Mouse (Mus musculus) naive thymus-derived CD4-positive, alpha-beta T cell, adult 2 months (primary cell): ENCODE data around the gene Abcf2.

Source experiments
- DNase-seq: peaks from one replicate; pipeline ENCODE4 v3.0.0-alpha.2; 2011; ENCODE audit warnings: low read depth

Abcf2 gene

DNA sequence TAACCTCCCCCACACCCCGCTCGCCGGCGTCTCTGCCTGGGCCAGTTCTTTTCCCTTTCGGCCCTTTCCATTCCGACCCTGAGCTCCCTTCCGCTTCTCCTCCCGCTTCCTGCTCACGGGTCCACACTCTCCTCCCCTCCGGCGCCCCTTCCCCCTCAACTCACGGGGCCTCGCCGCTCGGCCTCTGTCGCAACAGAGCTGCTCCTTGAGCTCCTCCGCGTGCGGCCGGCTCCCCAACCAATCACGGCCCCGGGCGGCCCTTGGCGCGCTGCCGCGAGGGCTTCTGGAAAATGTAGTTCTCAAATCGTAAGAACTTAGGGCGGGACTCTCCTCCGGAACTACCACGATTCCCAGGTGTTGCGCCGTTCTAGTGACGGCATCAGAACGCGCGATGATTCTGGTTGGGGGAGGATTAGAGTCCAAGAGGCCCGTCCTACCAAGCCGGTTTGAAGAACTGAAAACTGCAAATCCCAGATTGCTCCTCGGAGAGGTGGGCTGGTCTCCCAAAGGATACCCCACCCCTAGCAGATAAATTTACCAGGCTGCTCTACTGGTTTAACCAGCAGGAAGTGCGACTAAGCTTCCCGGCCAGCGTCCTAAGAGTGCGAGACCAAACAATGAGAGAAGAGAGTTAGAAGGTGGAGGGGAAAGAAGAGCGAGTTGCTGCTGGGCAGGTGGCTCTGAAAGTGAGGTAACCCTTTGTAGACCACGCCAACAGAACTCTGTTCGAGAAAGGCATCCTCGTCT lies at the start of gene Abcf2:
TSS of gene Abcf2 (minus strand) at position 285 of the 747 bp plus-strand sequence.
- DNase-seq: peak; percentile 99

DNA sequence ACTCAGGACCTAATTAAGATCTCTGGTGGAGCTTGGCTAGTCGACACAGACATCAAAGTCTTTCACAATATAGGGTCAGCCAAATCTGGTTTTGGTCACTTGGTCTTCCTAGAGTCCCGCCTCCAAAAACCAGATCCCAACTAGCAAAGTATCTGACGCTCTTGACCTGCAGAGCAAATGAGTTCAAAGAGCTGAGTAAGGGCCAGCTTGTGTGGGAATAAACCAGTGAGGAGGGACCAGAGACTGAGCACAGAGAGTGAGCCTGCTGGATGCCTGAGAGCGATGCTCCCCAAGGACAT lies 47.5 kb upstream of the Abcf2 start:
- no peak for DNase-seq

DNA sequence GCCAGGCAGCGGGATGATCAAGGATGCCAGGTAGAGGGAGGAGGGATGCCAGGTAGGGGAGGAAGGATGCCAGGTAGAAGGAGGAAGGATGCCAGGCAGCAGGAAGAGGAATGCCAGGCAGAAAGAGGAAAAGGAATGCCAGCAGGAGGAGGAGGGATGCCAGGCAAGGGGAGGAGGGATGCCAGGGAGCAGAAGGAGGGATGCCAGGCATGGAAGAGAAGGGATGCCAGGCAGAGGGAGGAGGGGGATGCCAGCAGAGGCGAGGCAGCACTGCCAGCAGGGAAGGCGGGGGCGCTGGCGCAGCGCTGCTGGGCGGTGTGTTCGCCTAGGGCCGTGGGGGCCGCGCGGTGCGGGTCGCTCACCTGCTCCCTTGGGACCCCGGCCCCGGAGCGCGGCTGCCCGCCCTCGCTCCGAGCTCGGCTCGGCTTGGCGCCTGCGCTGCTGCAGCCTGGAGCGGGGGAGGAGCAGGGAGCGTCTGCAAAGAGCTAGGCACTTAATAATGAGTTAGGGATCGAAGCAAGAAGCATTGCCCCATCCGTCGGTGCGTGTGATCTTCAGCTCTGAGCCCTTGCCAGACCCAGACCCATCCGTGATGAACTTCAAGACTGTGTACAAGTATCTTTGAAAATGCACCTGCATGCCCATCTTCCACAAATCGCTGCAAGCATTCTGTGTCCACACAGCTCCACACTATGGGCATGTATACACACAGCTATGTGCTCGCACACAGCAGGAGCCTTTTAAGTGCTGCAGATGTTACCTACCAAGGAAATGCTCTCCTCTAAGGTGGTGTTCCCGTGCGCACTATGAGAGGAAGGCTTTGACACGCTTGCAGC lies 46.9 kb upstream of the Abcf2 start, which contains the start of gene Smarcd3:
TSS of gene Smarcd3 (minus strand) at position 426 of the 836 bp plus-strand sequence.
- no peak for DNase-seq

DNA sequence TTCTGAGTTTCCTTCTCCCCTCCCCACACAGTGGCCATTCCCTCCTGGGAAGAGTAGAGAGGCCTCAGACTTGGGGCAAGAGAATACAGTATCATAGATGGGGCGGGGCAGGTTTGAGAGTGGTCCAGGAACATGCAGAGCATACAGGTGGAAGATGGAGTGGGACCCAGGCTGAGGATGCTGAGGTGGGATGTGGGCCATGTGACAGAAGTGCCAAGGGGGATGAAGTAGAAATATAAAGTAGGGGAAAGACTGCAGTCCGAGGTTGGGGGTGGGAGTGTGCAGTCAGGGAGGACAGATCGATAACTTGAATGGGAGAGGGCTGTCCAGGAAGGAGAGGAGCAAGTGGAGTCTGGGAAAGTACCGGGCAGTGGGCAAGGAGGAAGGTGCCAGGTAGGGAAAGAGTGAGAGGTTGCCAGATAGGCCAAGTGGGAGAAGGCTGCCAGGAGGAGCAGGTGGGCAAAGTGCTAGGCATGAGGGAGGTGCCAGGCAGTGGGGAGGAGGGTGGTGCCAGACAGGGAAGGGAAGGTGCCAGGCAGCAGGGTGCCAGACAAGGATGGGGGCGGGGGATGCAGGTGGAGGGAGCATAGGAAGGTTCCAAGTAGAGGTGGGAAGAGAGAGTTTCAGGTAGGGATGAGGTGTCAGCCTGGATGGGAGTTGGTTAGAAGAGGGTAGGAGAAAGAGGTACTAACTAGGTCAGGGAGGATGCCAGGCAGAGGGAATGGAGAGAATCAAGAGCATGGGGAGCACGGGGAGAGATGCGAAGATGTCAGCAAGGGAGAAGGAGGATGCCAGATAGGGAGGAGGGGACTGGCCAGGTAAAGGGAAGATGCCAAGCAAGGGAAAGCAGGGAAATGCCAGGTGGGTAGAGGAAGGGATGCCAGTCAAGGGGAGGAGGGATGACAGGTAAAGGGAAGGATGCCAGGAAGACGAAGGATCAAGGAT lies 46.0 kb upstream of the Abcf2 start:
- DNase-seq: no peak

DNA sequence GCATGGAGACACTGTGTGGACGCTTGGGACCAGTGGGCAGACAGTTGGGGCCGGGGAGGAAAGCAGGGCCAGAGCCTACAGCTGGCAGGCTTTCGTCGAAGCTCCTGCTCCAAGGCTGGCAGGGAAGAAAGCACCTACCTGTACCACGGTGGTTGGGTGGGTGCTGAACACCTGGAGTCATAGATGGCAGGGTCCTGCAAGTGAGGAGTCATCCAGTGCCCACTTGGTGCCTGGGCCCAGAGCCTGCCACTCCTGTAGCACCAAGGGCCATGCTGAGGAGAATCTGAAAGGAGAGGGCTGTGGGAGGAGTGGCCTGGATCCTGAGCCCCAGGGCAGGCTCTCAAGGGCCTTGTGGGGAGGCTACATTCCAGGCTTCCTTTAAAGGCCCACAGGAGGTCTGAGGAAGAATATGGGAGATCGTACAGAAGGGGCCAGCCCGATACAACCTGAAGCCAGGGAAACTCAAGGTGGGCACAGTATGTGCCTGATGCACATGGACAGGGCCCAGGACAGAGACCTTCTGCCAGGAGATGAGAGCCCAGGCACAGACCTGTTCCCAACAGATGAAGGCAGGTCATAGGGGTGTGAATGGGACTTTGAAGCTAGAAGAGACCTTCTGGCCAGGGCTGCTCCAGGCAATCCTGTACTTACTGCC lies 45.2 kb upstream of the Abcf2 start:
- DNase-seq: no peak

DNA sequence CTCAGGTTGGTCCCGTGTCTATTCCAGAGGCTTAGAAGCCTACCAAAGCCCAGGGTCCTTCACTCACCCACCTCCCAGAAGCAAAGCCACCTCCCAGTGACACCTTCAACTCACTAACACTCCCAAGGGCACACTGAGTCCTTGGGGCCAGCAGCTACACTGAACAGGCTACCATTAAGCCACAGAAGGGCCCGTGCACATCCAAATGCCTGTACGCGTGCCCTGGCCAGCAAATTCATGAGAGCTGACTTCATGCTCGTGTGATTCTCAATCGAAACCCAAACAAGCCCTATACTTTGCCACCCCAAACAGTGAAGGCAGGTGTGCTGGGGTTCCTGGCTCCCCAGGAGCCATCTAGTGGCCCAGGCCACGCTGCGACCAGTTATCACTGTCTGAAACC lies 43.4 kb upstream of the Abcf2 start:
- no peak for DNase-seq

DNA sequence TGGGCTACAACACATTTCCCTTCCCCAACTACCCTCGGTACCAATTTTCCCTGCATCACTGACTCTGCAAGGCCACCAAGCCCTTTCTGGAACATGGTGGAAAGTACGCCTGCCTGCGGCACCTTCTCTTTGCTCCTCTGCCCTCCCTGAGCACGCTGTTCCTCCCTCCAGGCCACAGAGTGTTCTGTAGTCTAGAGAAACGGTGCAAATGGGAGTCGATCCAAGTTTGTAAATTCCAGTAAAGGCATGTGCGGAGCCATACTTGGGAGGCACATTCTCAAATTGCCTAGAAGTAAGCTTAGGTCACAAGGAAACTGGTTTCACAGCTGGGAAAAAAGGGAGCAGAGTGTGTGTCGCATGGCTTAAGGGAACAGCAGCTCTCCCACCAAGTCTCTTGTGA lies 42.8 kb upstream of the Abcf2 start:
- no peak for DNase-seq

DNA sequence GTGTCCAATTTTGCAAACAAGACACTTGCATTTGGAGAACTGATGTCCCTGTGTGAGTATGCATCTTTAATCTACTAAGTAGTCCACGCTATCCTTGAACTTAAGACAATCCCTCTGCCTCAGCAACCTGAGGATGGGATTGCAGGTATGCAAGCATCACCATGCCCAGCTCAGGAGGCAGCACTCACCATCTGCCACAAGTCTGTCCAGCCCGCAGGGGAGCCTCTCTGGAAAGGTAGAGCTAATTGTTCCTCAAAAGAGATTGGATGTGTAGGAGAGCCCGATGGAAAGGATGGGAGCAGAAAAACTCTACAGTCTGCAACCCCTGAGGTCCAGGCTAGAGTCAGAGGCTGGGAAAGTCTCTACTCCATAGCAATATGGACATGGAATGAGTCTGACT lies 41.7 kb upstream of the Abcf2 start:
- DNase-seq: no peak

DNA sequence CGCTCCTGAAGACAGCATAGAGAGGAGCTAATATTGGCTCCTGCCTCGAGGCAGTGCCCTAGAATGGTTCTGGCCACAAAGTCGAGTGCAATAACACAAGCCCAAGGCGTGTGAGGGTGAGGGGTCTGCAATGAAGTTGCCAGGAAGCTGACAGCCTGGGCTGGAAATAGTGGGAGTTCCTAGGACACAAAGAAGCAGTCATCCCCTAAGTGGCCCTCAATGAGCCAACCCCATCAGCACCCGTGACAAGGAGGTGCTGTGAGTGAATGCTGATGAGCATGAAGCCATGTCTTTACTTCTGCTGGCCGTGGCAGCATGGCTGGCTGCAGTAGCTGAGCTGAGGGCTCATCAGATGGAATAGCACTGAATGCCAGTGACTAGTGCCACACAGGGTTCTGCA lies 37.8 kb upstream of the Abcf2 start:
- no peak for DNase-seq

DNA sequence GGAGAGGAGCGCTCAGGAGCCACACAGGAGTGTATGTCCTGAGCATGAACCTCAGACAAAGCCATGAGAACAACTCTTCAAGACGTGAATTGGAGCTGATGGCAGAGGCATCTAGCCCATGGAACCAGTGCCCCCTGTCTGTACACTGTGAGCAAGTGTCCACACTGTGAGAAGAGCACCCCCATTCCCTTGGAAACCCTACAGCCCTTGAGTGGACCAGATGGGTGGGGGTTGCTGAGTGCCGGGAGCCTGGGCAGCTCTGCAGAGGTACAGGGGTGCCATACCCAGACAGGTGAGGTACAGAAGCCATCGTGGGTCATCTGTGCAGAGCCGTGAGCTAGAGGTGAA lies 35.0 kb upstream of the Abcf2 start:
- DNase-seq: no peak

DNA sequence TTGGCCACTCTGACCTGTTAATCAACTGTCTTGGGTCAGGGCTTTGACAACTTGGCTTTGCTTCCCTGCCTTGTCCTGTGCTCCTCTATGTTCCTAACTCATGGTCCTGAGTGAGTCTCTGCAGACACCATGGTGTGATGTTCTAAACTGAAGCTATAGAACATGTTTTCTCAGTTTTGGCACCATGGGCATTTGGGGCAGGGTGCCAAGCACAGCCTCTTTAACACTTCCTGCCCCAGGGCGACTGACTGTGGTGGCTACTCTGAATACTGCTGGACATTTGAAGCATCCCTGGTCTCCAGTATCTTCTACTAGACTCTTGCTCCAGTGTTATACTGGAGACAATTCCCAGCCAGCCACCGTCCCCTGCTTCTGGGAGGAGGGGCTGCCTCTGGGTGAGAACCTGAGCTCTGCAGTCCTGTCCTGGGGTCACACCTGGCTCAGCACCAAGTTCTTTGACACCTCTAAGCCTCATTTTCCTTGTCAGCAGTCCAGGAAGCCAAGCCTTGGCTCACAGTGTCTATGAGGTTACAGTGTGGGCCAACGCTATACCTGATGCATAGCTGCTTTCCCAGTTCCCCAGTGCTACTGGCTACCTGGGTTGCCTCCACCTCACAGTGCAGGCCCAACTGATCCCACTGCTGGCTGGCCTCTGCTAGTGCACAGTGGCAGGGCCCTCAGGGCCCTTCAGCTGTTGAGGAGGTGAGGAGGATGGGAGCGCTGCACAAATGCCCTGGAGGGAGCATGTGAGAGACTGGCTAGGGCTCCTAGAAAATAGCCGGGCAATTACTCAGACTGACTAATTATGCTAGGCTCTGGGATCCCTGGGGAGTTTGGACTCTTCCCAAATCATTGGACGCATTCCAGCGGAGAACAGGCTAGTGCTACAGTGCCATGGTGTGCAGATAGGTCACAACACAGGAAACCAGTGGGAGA lies 34.4 kb upstream of the Abcf2 start:
- no peak for DNase-seq

DNA sequence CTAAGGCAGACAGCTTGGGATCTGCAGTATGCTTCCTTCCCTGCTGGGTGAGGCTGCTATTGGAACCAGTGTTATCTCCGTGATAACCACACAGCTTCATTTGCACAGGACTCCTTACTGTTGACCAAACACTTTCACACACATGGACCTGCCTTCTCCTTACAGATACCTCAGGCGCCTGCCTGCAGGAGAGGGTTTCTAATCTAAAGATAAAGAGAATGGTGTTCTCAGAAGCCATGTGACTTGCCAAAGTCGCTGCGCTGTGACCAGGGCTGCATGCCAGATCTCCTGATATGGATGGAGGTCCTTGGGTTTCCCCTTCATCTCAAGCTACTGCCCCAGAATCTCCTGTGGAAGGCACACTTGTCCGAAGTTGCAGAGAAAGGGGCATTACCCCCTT lies 32.1 kb upstream of the Abcf2 start:
- no peak for DNase-seq

DNA sequence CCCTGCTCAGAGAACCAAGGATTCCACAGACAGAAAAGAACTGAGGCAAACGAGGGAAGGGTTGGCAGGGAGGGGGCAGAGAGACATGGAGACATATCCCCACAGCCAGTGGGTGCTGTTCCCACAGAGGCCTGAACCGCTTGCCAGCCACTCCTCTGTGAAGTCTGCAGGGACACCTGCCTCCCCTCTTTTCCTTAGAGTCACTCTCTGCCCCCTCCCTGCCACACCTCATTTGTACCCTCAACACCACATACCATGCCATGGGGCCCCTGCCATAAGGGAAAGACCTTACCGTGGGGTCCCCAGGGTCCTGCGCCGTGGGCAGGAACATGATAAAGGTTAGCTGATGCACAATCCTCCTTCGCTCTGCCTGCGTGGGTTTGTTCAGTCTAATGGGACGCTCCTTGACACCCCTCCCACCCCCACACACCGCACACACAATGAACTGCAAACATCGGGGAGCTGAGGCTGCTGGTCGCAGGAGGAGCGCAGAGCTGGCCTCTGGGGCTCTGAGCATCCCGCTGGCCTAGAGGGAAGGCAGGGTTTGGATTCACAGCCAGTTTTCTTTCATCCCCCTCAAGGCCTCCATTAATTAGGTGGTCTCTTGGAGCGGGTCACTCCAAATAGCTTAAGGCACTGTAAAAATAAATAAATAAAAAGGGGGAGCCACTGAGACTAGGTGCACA lies 28.9 kb upstream of the Abcf2 start:
- DNase-seq: no peak

DNA sequence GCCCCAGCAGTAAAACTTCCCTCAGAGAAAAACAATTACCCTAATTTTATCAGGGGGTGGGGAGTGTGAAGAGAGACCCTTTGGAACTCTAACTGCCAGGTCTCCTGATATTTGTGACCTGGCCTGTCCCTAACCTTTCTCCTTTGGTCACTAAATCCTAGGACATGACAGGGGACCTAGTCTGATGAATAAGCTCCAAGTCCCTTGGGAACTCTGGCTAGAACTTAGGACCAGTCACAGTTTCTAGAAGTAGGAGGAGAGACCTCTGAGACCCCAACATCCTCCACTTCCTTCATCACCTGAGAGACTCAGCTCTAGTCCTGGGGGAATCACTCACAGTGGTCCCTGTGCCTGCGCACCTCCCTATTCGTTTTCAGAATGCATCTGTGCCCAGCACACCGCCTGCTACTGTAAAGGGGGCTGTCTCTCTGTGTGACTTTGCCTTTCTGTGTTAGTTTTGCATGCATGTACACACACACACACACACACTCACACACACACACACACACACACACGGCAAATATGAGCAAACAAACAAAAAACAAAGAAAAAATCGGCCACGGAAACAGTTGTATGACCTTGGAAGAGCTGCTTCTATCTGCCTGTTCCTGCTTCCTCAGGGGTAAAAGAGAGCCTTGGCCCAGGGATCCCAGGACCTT lies 28.2 kb upstream of the Abcf2 start:
- DNase-seq: no peak

DNA sequence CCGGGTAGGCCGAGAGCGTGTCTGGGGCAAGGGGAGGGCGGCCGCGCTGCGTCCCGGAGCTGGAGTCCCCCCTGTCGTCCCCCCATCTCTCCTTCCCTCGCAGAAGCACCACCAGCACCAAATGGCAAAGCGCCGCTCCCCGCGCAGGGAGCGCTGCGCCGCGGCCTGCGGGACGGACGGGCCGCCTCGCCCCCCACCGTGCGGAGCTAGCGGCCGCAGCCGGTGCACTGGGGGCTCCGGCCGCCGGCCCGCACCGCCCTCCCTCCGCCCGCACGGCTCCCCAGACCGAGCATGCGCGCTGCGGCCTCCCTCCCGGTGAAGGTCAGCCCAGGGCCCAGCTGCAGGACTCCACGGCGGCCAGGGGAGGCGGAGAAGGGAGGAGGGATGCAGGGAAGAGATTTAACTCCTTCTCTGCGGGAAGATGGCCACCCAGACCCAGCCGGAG lies 27.4 kb upstream of the Abcf2 start:
- DNase-seq: no peak

DNA sequence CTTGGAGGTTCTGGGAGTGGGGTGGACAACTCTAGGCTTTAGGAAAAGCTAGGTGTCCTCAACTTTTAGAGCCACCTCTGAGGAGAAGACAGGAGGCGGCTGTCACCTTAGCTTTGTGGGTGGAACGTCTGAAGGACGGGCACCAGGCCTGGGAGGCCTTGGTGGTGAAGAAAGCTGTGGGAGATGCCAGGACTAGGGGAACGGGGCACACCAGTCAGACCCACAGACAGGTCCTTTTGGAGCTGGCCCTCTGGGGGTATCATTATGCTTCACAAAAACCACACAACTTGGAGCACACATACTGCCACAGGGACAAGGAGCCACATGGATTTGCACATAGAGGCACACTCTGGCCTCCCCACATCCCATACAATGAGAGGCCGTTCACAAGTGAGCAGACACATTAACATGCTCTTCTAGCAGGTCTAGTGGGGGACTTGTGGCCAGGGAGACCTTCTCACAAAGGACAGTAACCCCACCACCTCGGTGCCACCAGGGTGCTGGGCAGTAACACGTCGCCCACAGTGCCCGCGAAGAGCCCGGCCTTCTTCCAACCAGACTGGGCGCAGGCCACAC lies 26.9 kb upstream of the Abcf2 start:
- DNase-seq: no peak

DNA sequence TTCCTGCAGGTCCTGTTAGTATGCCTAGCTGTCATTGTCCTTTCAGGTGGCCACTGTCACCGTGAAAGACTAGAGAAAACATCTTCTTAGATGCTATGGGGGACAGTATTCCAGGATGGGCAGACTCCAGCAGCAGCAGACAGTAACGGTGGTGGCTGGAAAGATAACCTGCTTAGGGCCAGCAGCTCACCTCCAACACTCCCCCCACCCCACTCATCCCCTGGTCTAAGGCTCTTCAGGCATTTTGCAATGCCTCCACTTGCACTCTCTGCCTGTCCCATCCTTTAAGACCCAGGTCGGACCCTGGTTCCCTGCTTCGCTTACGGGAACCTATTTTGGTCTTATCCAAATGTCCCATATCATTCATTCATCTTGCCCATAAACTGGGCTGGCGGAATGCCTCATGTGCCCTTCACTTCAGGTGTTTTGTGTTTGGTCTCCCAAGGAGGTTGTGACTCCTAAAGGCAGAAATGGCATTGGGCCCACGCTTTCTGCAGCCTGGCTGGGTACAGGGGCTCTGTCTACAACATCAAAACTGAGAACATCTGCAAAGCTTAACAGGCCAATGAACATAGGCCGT lies 26.3 kb upstream of the Abcf2 start:
- DNase-seq: no peak

DNA sequence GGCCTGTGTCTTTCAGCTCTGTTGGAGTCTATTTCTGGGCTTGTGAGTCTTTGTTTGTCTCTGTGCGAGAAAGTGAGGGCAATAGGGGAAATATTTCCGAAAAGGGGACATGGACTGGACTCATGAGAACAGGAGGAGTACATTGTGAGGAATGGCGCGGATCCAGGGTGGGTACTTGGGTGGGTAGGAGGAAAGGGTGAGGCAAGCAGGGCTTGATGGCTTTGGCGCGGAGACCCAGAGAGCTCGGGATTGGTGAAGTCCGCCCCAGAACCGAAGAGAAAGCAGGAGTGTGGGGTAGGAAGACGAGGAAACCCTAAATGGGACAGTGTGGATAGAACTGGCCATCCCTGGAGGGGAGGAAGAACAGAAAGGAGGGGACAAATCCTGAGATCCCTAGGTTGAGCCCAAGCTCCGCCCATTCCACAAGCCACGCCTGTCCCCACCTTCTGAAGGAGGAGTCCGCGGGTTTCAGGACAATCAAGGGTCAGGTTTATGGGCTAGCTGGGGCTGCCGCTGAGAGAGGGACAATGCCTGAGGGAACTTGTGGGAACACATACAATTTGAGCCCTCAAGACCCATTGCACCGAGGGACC lies 25.6 kb upstream of the Abcf2 start:
- DNase-seq: no peak
